Mouse (Mus musculus) MEL (cell line): ENCODE measurements around the gene Cflar. TPM values are rescaled to one million over a fixed set of nuclear protein-coding genes. Genes with fewer than 3 reads are reported as not detected.
"Not testable (repeated sequence)": the region's sequence is repeated elsewhere in the genome, so short reads cannot be mapped to it uniquely, and the experiment has no call there.

Experiments used
- DNase-seq: peaks from one replicate; pipeline ENCODE4 v3.0.0; 2011; ENCODE audit warnings: low read depth, low spot score
- H3K27ac ChIP-seq: 2 replicates; pipeline ENCODE4 v1.5.1; 2012; ENCODE audit warnings: low read depth, mild to moderate bottlenecking, control low read depth, low read length, moderate library complexity; ENCODE audit not compliant: control insufficient read depth
- H3K27me3 ChIP-seq, 2 experiments: fragments of 150-350 bp in 1 of 2; sonication (generic) in 1 of 2; 2 replicates each; pipeline ENCODE4 v1.6.1; 2012; ENCODE audit warnings: low read length in 2 of 2, mild to moderate bottlenecking in 2 of 2, improper control_type of control experiment in 1 of 2, moderate library complexity in 1 of 2; ENCODE audit not compliant: insufficient read depth in 2 of 2, control insufficient read depth in 1 of 2
- H3K36me3 ChIP-seq, 2 experiments: 2 replicates each; pipeline ENCODE4 v1.6.1; 2012 to 2014; ENCODE audit warnings: low read length in 2 of 2, improper control_type of control experiment in 1 of 2, inconsistent platforms in 1 of 2, mild to moderate bottlenecking in 1 of 2; ENCODE audit not compliant: insufficient read depth in 2 of 2, control insufficient read depth in 1 of 2
- H3K4me1 ChIP-seq, 2 experiments: fragments of 150-350 bp in 1 of 2; sonication (generic) in 1 of 2; 2 replicates each; pipeline ENCODE4 v1.6.1; 2012; ENCODE audit warnings: low read length in 2 of 2, improper control_type of control experiment in 1 of 2, mild to moderate bottlenecking in 1 of 2; ENCODE audit not compliant: insufficient read depth in 2 of 2, control insufficient read depth in 1 of 2
- H3K4me3 ChIP-seq, 2 experiments: fragments of 150-350 bp in 1 of 2; sonication (generic) in 1 of 2; 2 replicates each; pipeline ENCODE4 v1.5.1; 2012; ENCODE audit warnings: low read depth in 2 of 2, low read length in 2 of 2, mild to moderate bottlenecking in 2 of 2, moderate library complexity in 2 of 2, control low read depth in 1 of 2, improper control_type of control experiment in 1 of 2; ENCODE audit not compliant: control insufficient read depth in 1 of 2, insufficient read depth in 1 of 2
- H3K79me2 ChIP-seq: 2 replicates; pipeline ENCODE4 v1.6.1; 2012; ENCODE audit warnings: mild to moderate bottlenecking, low read length, moderate library complexity; ENCODE audit not compliant: control insufficient read depth, poor library complexity, insufficient read depth
- H3K9ac ChIP-seq: 2 replicates; pipeline ENCODE4 v1.6.1; 2012; ENCODE audit warnings: low read depth, mild to moderate bottlenecking, control low read depth, low read length, moderate library complexity; ENCODE audit not compliant: control insufficient read depth, poor library complexity, severe bottlenecking
- H3K9me3 ChIP-seq: fragments of 150-350 bp; sonication (generic); replicated peaks from 2 replicates; pipeline ENCODE4 v1.6.1; 2012; ENCODE audit warnings: mild to moderate bottlenecking, low read length, improper control_type of control experiment, moderate library complexity; ENCODE audit not compliant: insufficient read depth
- BHLHE40 ChIP-seq: IDR thresholded peaks from 2 replicates; pipeline ENCODE4 v1.6.1; 2012; ENCODE audit warnings: low read depth, mild to moderate bottlenecking, inconsistent platforms, low read length, improper control_type of control experiment, borderline replicate concordance
- CHD1 ChIP-seq: IDR thresholded peaks from 2 replicates; pipeline ENCODE4 v1.6.1; 2012; ENCODE audit warnings: low read depth, mild to moderate bottlenecking, inconsistent platforms, low read length, improper control_type of control experiment
- CHD2 ChIP-seq: IDR thresholded peaks from 2 replicates; pipeline ENCODE4 v1.6.1; 2011; ENCODE audit warnings: low read length, improper control_type of control experiment
- CTCF ChIP-seq, 3 experiments: IDR thresholded peaks in 2 of 3; conservative IDR thresholded peaks in 1 of 3; 2 replicates each; pipeline ENCODE4 v1.5.1; 2011 to 2012; ENCODE audit warnings: low read length in 3 of 3, low read depth in 2 of 3, mild to moderate bottlenecking in 2 of 3, improper control_type of control experiment in 1 of 3, inconsistent platforms in 1 of 3, mixed read lengths in 1 of 3, moderate library complexity in 1 of 3; ENCODE audit not compliant: control insufficient read depth in 1 of 3, insufficient read depth in 1 of 3, poor library complexity in 1 of 3, severe bottlenecking in 1 of 3
- E2F4 ChIP-seq: IDR thresholded peaks from 2 replicates; pipeline ENCODE4 v1.6.1; 2011; ENCODE audit warnings: low read depth, low read length, improper control_type of control experiment, borderline replicate concordance
- ELF1 ChIP-seq: IDR thresholded peaks from 2 replicates; pipeline ENCODE4 v1.6.1; 2014; ENCODE audit warnings: low read depth, mild to moderate bottlenecking, inconsistent platforms, low read length, improper control_type of control experiment, moderate library complexity
- EP300 ChIP-seq, 2 experiments: IDR thresholded peaks; 2 replicates each; pipeline ENCODE4 v1.6.1; 2011; ENCODE audit warnings: improper control_type of control experiment in 2 of 2, low read length in 2 of 2, low read depth in 1 of 2, mild to moderate bottlenecking in 1 of 2
- GABPA ChIP-seq: IDR thresholded peaks from 2 replicates; pipeline ENCODE4 v1.6.1; 2012; ENCODE audit warnings: low read depth, mild to moderate bottlenecking, inconsistent platforms, low read length, improper control_type of control experiment, moderate library complexity
- GATA1 ChIP-seq: IDR thresholded peaks from 2 replicates; pipeline ENCODE4 v1.6.1; 2011; ENCODE audit warnings: low read depth, low read length, improper control_type of control experiment
- KAT2A ChIP-seq: conservative IDR thresholded peaks from 2 replicates; pipeline ENCODE4 v1.6.1; 2012; ENCODE audit warnings: low read depth, low read length, improper control_type of control experiment, inconsistent platforms
- MAX ChIP-seq: IDR thresholded peaks from 2 replicates; pipeline ENCODE4 v1.6.1; 2011; ENCODE audit warnings: low read length, improper control_type of control experiment
- MAZ ChIP-seq: IDR thresholded peaks from 2 replicates; pipeline ENCODE4 v1.6.1; 2012; ENCODE audit warnings: low read depth, mild to moderate bottlenecking, inconsistent platforms, low read length, improper control_type of control experiment
- MEF2A ChIP-seq: IDR thresholded peaks from 2 replicates; pipeline ENCODE4 v1.6.1; 2014; ENCODE audit warnings: low read depth, mild to moderate bottlenecking, inconsistent platforms, low read length, improper control_type of control experiment; ENCODE audit not compliant: poor library complexity, insufficient replicate concordance, severe bottlenecking; ENCODE audit errors: extremely low read depth
- MYC ChIP-seq: IDR thresholded peaks from 2 replicates; pipeline ENCODE4 v1.6.1; 2011; ENCODE audit warnings: low read depth, mild to moderate bottlenecking, low read length, improper control_type of control experiment, moderate library complexity
- NELFE ChIP-seq: IDR thresholded peaks from 2 replicates; pipeline ENCODE4 v1.6.1; 2011; ENCODE audit warnings: low read depth, low read length, improper control_type of control experiment
- NRF1 ChIP-seq: IDR thresholded peaks from 2 replicates; pipeline ENCODE4 v1.6.1; 2014; ENCODE audit warnings: low read depth, mild to moderate bottlenecking, inconsistent platforms, low read length, improper control_type of control experiment, moderate library complexity; ENCODE audit not compliant: poor library complexity, insufficient read depth, severe bottlenecking
- POLR2A ChIP-seq, 2 experiments: IDR thresholded peaks; 2 replicates each; pipeline ENCODE4 v1.6.1; 2011 to 2012; ENCODE audit warnings: low read length in 2 of 2, mild to moderate bottlenecking in 2 of 2, control low read depth in 1 of 2, improper control_type of control experiment in 1 of 2, low read depth in 1 of 2, moderate library complexity in 1 of 2; ENCODE audit not compliant: control insufficient read depth in 1 of 2, insufficient read depth in 1 of 2, poor library complexity in 1 of 2
- POLR2AphosphoS2 ChIP-seq: IDR thresholded peaks from 2 replicates; pipeline ENCODE4 v1.6.1; 2011; ENCODE audit warnings: low read length, improper control_type of control experiment
- POLR2AphosphoS5 ChIP-seq: IDR thresholded peaks from 2 replicates; pipeline ENCODE4 v1.6.1; 2012; ENCODE audit warnings: low read depth, borderline replicate concordance, mild to moderate bottlenecking, inconsistent platforms, low read length, moderate library complexity, mixed read lengths
- RAD21 ChIP-seq: IDR thresholded peaks from 2 replicates; pipeline ENCODE4 v1.6.1; 2011; ENCODE audit warnings: mild to moderate bottlenecking, low read depth, low read length, improper control_type of control experiment
- SIN3A ChIP-seq: IDR thresholded peaks from 2 replicates; pipeline ENCODE4 v1.6.1; 2012; ENCODE audit warnings: low read length, improper control_type of control experiment, inconsistent platforms
- SMC3 ChIP-seq: IDR thresholded peaks from 2 replicates; pipeline ENCODE4 v1.6.1; 2011; ENCODE audit warnings: low read depth, low read length, improper control_type of control experiment
- TAL1 ChIP-seq: IDR thresholded peaks from 2 replicates; pipeline ENCODE4 v1.6.1; 2012; ENCODE audit warnings: mild to moderate bottlenecking, inconsistent platforms, low read length, moderate library complexity, mixed read lengths
- TBP ChIP-seq: IDR thresholded peaks from 2 replicates; pipeline ENCODE4 v1.8.0; 2011; ENCODE audit warnings: low read depth, low read length, improper control_type of control experiment
- TCF12 ChIP-seq: IDR thresholded peaks from 2 replicates; pipeline ENCODE4 v1.6.1; 2014; ENCODE audit warnings: low read depth, mild to moderate bottlenecking, inconsistent platforms, low read length, improper control_type of control experiment, moderate library complexity
- UBTF ChIP-seq: IDR thresholded peaks from 2 replicates; pipeline ENCODE4 v1.6.1; 2012; ENCODE audit warnings: low read depth, mild to moderate bottlenecking, inconsistent platforms, low read length, improper control_type of control experiment, moderate library complexity, borderline replicate concordance; ENCODE audit not compliant: insufficient read depth
- USF1 ChIP-seq: IDR thresholded peaks from 2 replicates; pipeline ENCODE4 v1.6.1; 2014; ENCODE audit warnings: low read depth, mild to moderate bottlenecking, inconsistent platforms, low read length, improper control_type of control experiment, moderate library complexity
- USF2 ChIP-seq, 2 experiments: IDR thresholded peaks; 2 replicates each; pipeline ENCODE4 v1.6.1; 2011 to 2012; ENCODE audit warnings: improper control_type of control experiment in 2 of 2, low read length in 2 of 2, borderline replicate concordance in 1 of 2, inconsistent platforms in 1 of 2, low read depth in 1 of 2, mild to moderate bottlenecking in 1 of 2; ENCODE audit not compliant: insufficient read depth in 1 of 2
- ZNF384 ChIP-seq: IDR thresholded peaks from 2 replicates; pipeline ENCODE4 v1.6.1; 2012; ENCODE audit warnings: low read depth, mild to moderate bottlenecking, inconsistent platforms, low read length, improper control_type of control experiment
- polyA plus RNA-seq, 2 experiments: library from polyadenylated mRNA; stranded (reverse) in 1 of 2; unstranded in 1 of 2; fragments of >175 nt in 1 of 2; fragments of >200 nt in 1 of 2; gene quantifications; 2 replicates each; pipeline versions ENCODE4 v1.2.1 to v1.2.4; 2012; ENCODE audit warnings: low replicate concordance in 2 of 2, low read depth in 1 of 2; ENCODE audit not compliant: insufficient read length in 2 of 2, insufficient read depth in 1 of 2, missing spikeins in 1 of 2
- total RNA-seq: library from RNA; depleted of rRNA; stranded (reverse); fragments of 300-350 nt; gene quantifications from 2 replicates; pipeline ENCODE4 v1.2.3, GENCODE M21; 2012

The Cflar gene
- total and polyA plus RNA-seq, 3 experiments = 13.1 to 13.2 TPM; not detected in 1

DNA sequence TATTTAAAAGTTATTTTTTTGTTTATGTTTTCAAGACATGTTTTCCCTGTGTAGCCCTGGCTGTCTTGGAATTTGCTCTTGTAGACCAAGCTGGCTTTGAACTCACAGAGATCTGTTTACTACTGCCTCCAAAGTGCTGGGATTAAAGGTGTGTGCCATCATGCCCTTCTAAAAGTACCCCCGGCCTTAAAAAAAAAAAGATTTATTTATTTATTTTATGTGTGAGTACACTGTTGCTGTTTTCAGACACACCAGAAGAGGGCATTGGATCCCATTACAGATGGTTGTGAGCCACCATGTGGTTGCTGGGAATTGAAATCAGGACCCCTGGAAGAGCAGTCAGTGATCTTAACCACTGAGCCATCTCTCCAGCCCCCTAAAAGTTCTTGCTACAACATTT lies 1.3 kb upstream of the Cflar start:
- peaks cover 22% of the 10 kb centered on the region for H3K79me2 ChIP-seq
- H3K9ac ChIP-seq, H3K27me3 ChIP-seq, H3K4me1 ChIP-seq, H3K9me3 ChIP-seq, H3K27ac ChIP-seq, DNase-seq: not testable (repeated sequence)
- TF ChIP-seq ZNF384 (peak; percentile 58), SMC3 (peak; percentile 4; the same call in 1 of the 2 replicates), CTCF (IDR thresholded peaks at IDR 0.05 in 2 of 3, conservative IDR thresholded peaks at IDR 0.05 in 1 of 3; ENCODE audit: control insufficient read depth in 1 of 3, insufficient read depth in 1 of 3, low read depth in 2 of 3, low read length in 3 of 3, poor library complexity in 1 of 3, severe bottlenecking in 1 of 3) (peak in 1 of 3 experiments; percentile 29; a peak in 1 of 6 replicates)
- TF ChIP-seq, all 39 proteins: peak for 3; not testable (repeated sequence) for 36
- H3K4me3 ChIP-seq = peak overlapping the region in 1 of 2 experiments; percentile 95; a peak in 1 of 4 replicates
- H3K36me3 ChIP-seq = peaks cover 0 to 14% of the 10 kb centered on the region in 2 experiments; a peak in 3 of 4 replicates

GRCm38 (mm10) chr1:58710711-58711364 lies 470 bp upstream of the Cflar start:
- DNase-seq = peak; percentile 82
- Histone ChIP-seq H3K4me3 (peak overlapping the region; percentile 73 to 95), H3K9ac (peak overlapping the region; percentile 69), H3K27ac (peak overlapping the region; percentile 94), H3K79me2 (peaks cover 27% of the 10 kb centered on the region), H3K4me1 (peaks cover 11 to 13% of the 10 kb centered on the region in 2 experiments), H3K36me3 (peaks cover 0 to 22% of the 10 kb centered on the region in 2 experiments; a peak in 3 of 4 replicates), H3K9me3 (no peaks in the 10 kb centered on the region), H3K27me3 (no peaks in the 10 kb centered on the region)
- TF ChIP-seq POLR2AphosphoS5 (0 out of 2 replicates have a peak, but pooled peaks have one; percentile 27), KAT2A (no peak; the same call in 1 of the 2 replicates), MYC (peak; percentile 91; the same call in 1 of the 2 replicates), MAX (peak; percentile 83), TAL1 (no peak; the same call in 1 of the 2 replicates), SIN3A (peak; percentile 64), TCF12 (0 out of 2 replicates have a peak, but pooled peaks have one; percentile 2), ELF1 (no peak), UBTF (no peak), BHLHE40 (0 out of 2 replicates have a peak, but pooled peaks have one; percentile 22), TBP (peak; percentile 70), USF2 (IDR thresholded peaks at IDR 0.05; ENCODE audit: borderline replicate concordance in 1 of 2, insufficient read depth in 1 of 2, low read depth in 1 of 2, low read length in 2 of 2) (no peak), MEF2A (no peak), NELFE (peak; percentile 67), E2F4 (no peak), USF1 (no peak), MAZ (0 out of 2 replicates have a peak, but pooled peaks have one; percentile 32), CHD1 (peak; percentile 96), NRF1 (peak; percentile 50; the same call in 1 of the 2 replicates), RAD21 (no peak), GATA1 (no peak; the same call in 1 of the 2 replicates), POLR2AphosphoS2 (no peak), SMC3 (no peak), CHD2 (no peak), GABPA (no peak), EP300 (IDR thresholded peaks at IDR 0.05; ENCODE audit: low read depth in 1 of 2, low read length in 2 of 2) (no peak; a peak in 1 of 4 replicates), POLR2A (IDR thresholded peaks at IDR 0.05; ENCODE audit: control insufficient read depth in 1 of 2, insufficient read depth in 1 of 2, low read depth in 1 of 2, low read length in 2 of 2, poor library complexity in 1 of 2) (no peak; a peak in 1 of 4 replicates)
